17 mouse cellular contexts compared by ENCODE assay signal in the genomic region with DNA sequence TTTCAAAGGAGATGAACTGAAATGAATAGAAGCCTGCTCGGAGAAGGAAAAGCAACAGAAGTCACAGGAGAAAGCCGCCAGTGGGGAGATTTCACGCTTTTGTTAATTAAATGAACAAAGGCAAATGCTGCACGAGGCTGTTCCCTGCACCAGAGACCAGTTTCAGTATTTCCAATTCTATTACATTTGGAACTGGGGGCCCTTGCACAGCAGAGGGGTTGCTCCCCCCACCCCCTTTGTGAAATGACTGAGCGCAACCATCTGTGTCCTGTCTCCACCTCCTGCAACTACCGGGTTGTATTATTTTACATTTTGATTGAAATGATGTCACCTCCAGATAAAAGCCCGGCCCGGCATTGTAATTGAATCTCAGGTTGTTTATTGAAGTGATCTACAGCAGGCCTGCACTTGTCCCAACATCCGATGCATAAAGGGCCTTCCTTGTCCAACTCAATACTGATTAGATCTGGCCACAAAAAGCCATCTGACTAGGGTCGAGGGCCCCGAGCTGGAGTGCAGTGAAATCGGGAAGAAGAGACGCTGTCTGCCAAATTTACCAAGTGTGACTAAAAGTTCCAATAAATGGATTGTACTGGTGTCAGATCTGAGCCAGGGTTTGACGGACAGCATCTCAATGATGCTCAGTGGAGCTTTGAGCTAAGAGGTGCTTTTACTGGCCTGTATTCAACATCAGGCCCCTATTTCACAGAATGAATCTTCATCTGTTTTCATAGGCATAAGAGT.
DNase-seq lines count a peak whose midpoint lies in the region; ATAC-seq lines count a peak whose summit lies in the region.
"Had no signal": no experiment of that assay in that cellular context is flagged by ENCODE, and none has a peak within 500 bp of the region (broad histone marks: within the 10 kb centered on the region; RNA-seq: fewer than 3 reads in every experiment).

No protein-coding gene starts in this region.

- H3K4me3 ChIP-seq in forebrain, embryonic 16.5 days (replicated peaks; ENCODE audit: low read length), result no peak overlapping the region
- no peak overlapping the region for H3K4me3 ChIP-seq in hindbrain, embryonic 14.5 days (replicated peaks; ENCODE audit: low read length)
- no peak overlapping the region for H3K4me3 ChIP-seq in midbrain, embryonic 16.5 days (ENCODE audit: low read depth, low read length)
- H3K4me3 ChIP-seq: erythroblast, embryonic 14.5 days; limb, embryonic 15.5 days; stomach, embryonic 15.5 days had no signal

- no peak overlapping the region for H3K9ac ChIP-seq in forebrain, embryonic 16.5 days (replicated peaks; ENCODE audit: low read depth, low read length)
- no peak overlapping the region for H3K9ac ChIP-seq in hindbrain, embryonic 14.5 days
- no peak overlapping the region for H3K9ac ChIP-seq in midbrain, embryonic 16.5 days (ENCODE audit: low read depth, low read length)
- H3K9ac ChIP-seq: limb, embryonic 15.5 days; lung, embryonic 14.5 days; stomach, embryonic 15.5 days had no signal

- H3K9me3 ChIP-seq in forebrain, embryonic 16.5 days (ENCODE audit: control insufficient read depth, low read length), result no peaks in the 10 kb centered on the region
- no peaks in the 10 kb centered on the region for H3K9me3 ChIP-seq in hindbrain, embryonic 14.5 days (ENCODE audit: control insufficient read depth, low read length)
- no peaks in the 10 kb centered on the region for H3K9me3 ChIP-seq in midbrain, embryonic 16.5 days (replicated peaks; ENCODE audit: control insufficient read depth, low read length, poor library complexity, severe bottlenecking)
- H3K9me3 ChIP-seq: limb, embryonic 15.5 days; stomach, embryonic 15.5 days had no signal

- no peaks in the 10 kb centered on the region for H3K27me3 ChIP-seq in forebrain, embryonic 16.5 days (replicated peaks; ENCODE audit: control insufficient read depth, insufficient read depth, low read length)
- no peaks in the 10 kb centered on the region for H3K27me3 ChIP-seq in hindbrain, embryonic 14.5 days (ENCODE audit: control insufficient read depth, insufficient read depth, low read length)
- peaks cover 3% of the 10 kb centered on the region for H3K27me3 ChIP-seq in midbrain, embryonic 16.5 days (ENCODE audit: control insufficient read depth, insufficient read depth, low read depth, low read length)
- H3K27me3 ChIP-seq: CH12.LX; limb, embryonic 15.5 days; megakaryocyte, embryonic 14.5 days; stomach, embryonic 15.5 days had no signal

- peaks cover 8% of the 10 kb centered on the region for H3K4me1 ChIP-seq in forebrain, embryonic 16.5 days (replicated peaks; ENCODE audit: control insufficient read depth, insufficient read depth, low read length)
- no peaks in the 10 kb centered on the region for H3K4me1 ChIP-seq in hindbrain, embryonic 14.5 days (replicated peaks; ENCODE audit: control insufficient read depth, insufficient read depth, low read length)
- H3K4me1 ChIP-seq in midbrain, embryonic 16.5 days (ENCODE audit: control insufficient read depth, insufficient read depth, low read length), result peaks cover 5% of the 10 kb centered on the region; the same call in 1 of the 2 replicates
- H3K4me1 ChIP-seq: limb, embryonic 15.5 days; megakaryocyte, embryonic 14.5 days; stomach, embryonic 15.5 days had no signal

- H3K4me2 ChIP-seq in forebrain, embryonic 16.5 days (ENCODE audit: low read length), result no peak overlapping the region
- H3K4me2 ChIP-seq in hindbrain, embryonic 14.5 days (replicated peaks), result no peak overlapping the region
- no peak overlapping the region for H3K4me2 ChIP-seq in midbrain, embryonic 16.5 days (ENCODE audit: low read length)
- H3K4me2 ChIP-seq: heart, embryonic 11.5 days; limb, embryonic 15.5 days; lung, embryonic 14.5 days; stomach, embryonic 15.5 days had no signal

- 19% methylated on average over 14 of the region's 14 CpGs for WGBS in forebrain, embryonic 16.5 days
- WGBS in hindbrain, embryonic 14.5 days, result 21% methylated on average over 14 of the region's 14 CpGs
- 21% methylated on average over 14 of the region's 14 CpGs for WGBS in midbrain, embryonic 16.5 days

- intact Hi-C loops in heart, postnatal 14 days (cut with DNase I), result no loop called here

- no peaks in the 10 kb centered on the region for H3K36me3 ChIP-seq in forebrain, embryonic 16.5 days (ENCODE audit: control insufficient read depth, insufficient read depth)
- H3K36me3 ChIP-seq in hindbrain, embryonic 14.5 days (replicated peaks; ENCODE audit: control insufficient read depth, insufficient read depth), result no peaks in the 10 kb centered on the region
- H3K36me3 ChIP-seq in midbrain, embryonic 16.5 days (ENCODE audit: control insufficient read depth, insufficient read depth, low read length), result no peaks in the 10 kb centered on the region
- H3K36me3 ChIP-seq: limb, embryonic 15.5 days; stomach, embryonic 15.5 days had no signal

- ATAC-seq in forebrain, embryonic 16.5 days, result peak; percentile 93
- ATAC-seq in hindbrain, embryonic 14.5 days (ENCODE audit: low FRiP score), result peak; percentile 82
- ATAC-seq in midbrain, embryonic 16.5 days, result peak; percentile 71
- ATAC-seq: Patski had no signal

- peak; percentile 11 to 60 for DNase-seq in layer of hippocampus, postnatal 14 days (ENCODE audit: low spot score in 2 of 2)
- no peak for DNase-seq in layer of hippocampus, adult 8-10 months (ENCODE audit: low spot score in 2 of 2)
- DNase-seq in hindbrain, embryonic 14.5 days (ENCODE audit: low spot score), result peak; percentile 49
- DNase-seq in heart, postnatal 14 days, result no peak
- DNase-seq in cerebellum, adult 11-12 months, result no peak
- DNase-seq: adrenal gland, postnatal 10 days; lung, embryonic 14.5 days; thymus, postnatal 25 days had no signal

- H3K27ac ChIP-seq in forebrain, embryonic 16.5 days (ENCODE audit: low read length), result peak overlapping the region; percentile 41
- no peak overlapping the region for H3K27ac ChIP-seq in hindbrain, embryonic 14.5 days
- H3K27ac ChIP-seq in midbrain, embryonic 16.5 days (ENCODE audit: low read length), result no peak overlapping the region
- H3K27ac ChIP-seq: limb, embryonic 15.5 days; stomach, embryonic 15.5 days had no signal

Comparison
In these comparisons a context has a peak if more than half of its experiments do, and no peak if none do; other contexts are left out.
1. DNase-seq: peak in layer of hippocampus, postnatal 14 days (2 of 2) and hindbrain, embryonic 14.5 days (single experiment); none in layer of hippocampus, adult 8-10 months (0 of 2), heart, postnatal 14 days (0 of 2) and cerebellum, adult 11-12 months (single experiment).
2. Peak in every context shown above with its lines, with median percentiles within 50 percentile points of each other: ATAC-seq.